Mouse (Mus musculus) heart, adult 2 months (tissue): ENCODE data around the gene Gm11937. TPM values are rescaled to one million over a fixed set of nuclear protein-coding genes. Genes with fewer than 3 reads are reported as not detected.
"Not testable (repeated sequence)": the region's sequence is repeated elsewhere in the genome, so short reads cannot be mapped to it uniquely, and the experiment has no call there.

Experiments used
- DNase-seq, 2 experiments: peaks; one replicate each; pipeline ENCODE4 v3.0.0; 2021
- H3K27ac ChIP-seq: fragments of 200-600 bp; 2 replicates; pipeline ENCODE4 v1.8.1; 2022
- H3K27me3 ChIP-seq: fragments of 200-500 bp; 2 replicates; pipeline ENCODE4 v1.6.1; 2012; ENCODE audit warnings: mild to moderate bottlenecking, low read length, inconsistent platforms, mixed read lengths; ENCODE audit not compliant: control insufficient read depth, insufficient read depth
- H3K36me3 ChIP-seq: fragments of 200-500 bp; 2 replicates; pipeline ENCODE4 v1.6.1; 2012; ENCODE audit warnings: low read length, inconsistent platforms; ENCODE audit not compliant: control insufficient read depth, insufficient read depth
- H3K4me1 ChIP-seq: fragments of 200-500 bp; 2 replicates; pipeline ENCODE4 v1.6.1; 2011; ENCODE audit warnings: low read length; ENCODE audit not compliant: control insufficient read depth, insufficient read depth
- H3K4me3 ChIP-seq: fragments of 200-600 bp; 2 replicates; pipeline ENCODE4 v1.8.1; 2022
- H3K79me2 ChIP-seq: fragments of 200-500 bp; replicated peaks from 2 replicates; pipeline ENCODE4 v1.6.1; 2012; ENCODE audit warnings: mild to moderate bottlenecking, inconsistent platforms, low read length, moderate library complexity, mixed read lengths; ENCODE audit not compliant: control insufficient read depth, insufficient read depth
- H3K9ac ChIP-seq: fragments of 200-500 bp; 2 replicates; pipeline ENCODE4 v1.6.1; 2012; ENCODE audit warnings: low read depth, mild to moderate bottlenecking, control low read depth, inconsistent platforms, low read length, mixed read lengths
- CTCF ChIP-seq: fragments of 200-600 bp; IDR thresholded peaks from 2 replicates; pipeline ENCODE4 v1.8.1; 2022; ENCODE audit warnings: antibody characterized with exemption, mild to moderate bottlenecking, moderate library complexity
- EP300 ChIP-seq: fragments of 200-500 bp; IDR thresholded peaks from 2 replicates; pipeline ENCODE4 v1.6.1; 2011; ENCODE audit warnings: low read depth, low read length, control low read depth; ENCODE audit not compliant: insufficient read depth
- POLR2A ChIP-seq: fragments of 200-500 bp; IDR thresholded peaks from 2 replicates; pipeline ENCODE4 v1.6.1; 2011; ENCODE audit warnings: mild to moderate bottlenecking, low read depth, low read length, control low read depth; ENCODE audit not compliant: insufficient read depth
- WGBS: fragments of 180-500 bp; shearing (Covaris S2); methylation state at CpG from one replicate; pipeline ENCODE4 v1.1.7; 2018; 5-methylcytosine and 5-hydroxymethylcytosine counted together
- intact Hi-C: fragments of 180-260 bp; cut with DNase I; formaldehyde crosslinking; loops from one replicate; pipeline ENCODE4 v1.15.1; 2025
- polyA plus RNA-seq: library from polyadenylated mRNA; depleted of rRNA; stranded (reverse); fragments of >200 nt; gene quantifications from 2 replicates; pipeline ENCODE4 v1.2.3, GENCODE M21; 2012
- total RNA-seq, 2 experiments: library from RNA; stranded (reverse); gene quantifications; 2 replicates each; pipeline ENCODE4 v1.2.3; 2021

Gm11937 gene
- total and polyA plus RNA-seq, 3 experiments: not detected

GRCm38 (mm10) chr11:99644351-99644750 lies 34.4 kb upstream of the Gm11937 start:
- DNase-seq: no peak
- 65% methylated on average over 3 of the region's 3 CpGs for WGBS
- Histone ChIP-seq H3K36me3 (no peaks in the 10 kb centered on the region), H3K9ac (no peak overlapping the region), H3K79me2 (no peaks in the 10 kb centered on the region), H3K4me3 (no peak overlapping the region), H3K27ac (no peak overlapping the region), H3K27me3 (no peaks in the 10 kb centered on the region; the same call in 1 of the 2 replicates), H3K4me1 (no peaks in the 10 kb centered on the region)
- intact Hi-C loops: no loop called here
- TF ChIP-seq CTCF (no peak), EP300 (no peak), POLR2A (no peak)

GRCm38 (mm10) chr11:99643635-99644139 lies 33.7 kb upstream of the Gm11937 start, which contains the start of gene Krtap4-7:
Krtap4-7 (minus strand) TSS chr11:99644089.
- WGBS: 75% methylated on average over 9 of the region's 9 CpGs
- H3K9ac ChIP-seq, H3K79me2 ChIP-seq, H3K36me3 ChIP-seq, H3K4me3 ChIP-seq, H3K27ac ChIP-seq, H3K27me3 ChIP-seq, H3K4me1 ChIP-seq, DNase-seq, intact Hi-C loops: not testable (repeated sequence)

GRCm38 (mm10) chr11:99640926-99641325 lies 30.9 kb upstream of the Gm11937 start:
- no peak for TF ChIP-seq CTCF
- no peak for TF ChIP-seq EP300
- no peak for TF ChIP-seq POLR2A
- H3K27me3 ChIP-seq: no peaks in the 10 kb centered on the region; the same call in 1 of the 2 replicates
- no peak overlapping the region for H3K4me3 ChIP-seq
- H3K27ac ChIP-seq: no peak overlapping the region
- WGBS: 7% methylated on average over 1 of the region's 1 CpGs
- intact Hi-C loops: no loop called here
- H3K36me3 ChIP-seq: no peaks in the 10 kb centered on the region
- H3K9ac ChIP-seq: no peak overlapping the region
- H3K79me2 ChIP-seq: no peaks in the 10 kb centered on the region
- no peak for DNase-seq
- no peaks in the 10 kb centered on the region for H3K4me1 ChIP-seq

- no peak overlapping the region for H3K4me3 ChIP-seq
- WGBS: 38% methylated on average over 1 of the region's 1 CpGs
- intact Hi-C loops: no loop called here
Measured at GRCm38 (mm10) chr11:99637086-99637485, 27.1 kb upstream of the Gm11937 start.

GRCm38 (mm10) chr11:99634653-99635134 lies 24.7 kb upstream of the Gm11937 start, which contains the start of gene Krtap4-2:
Krtap4-2 (minus strand) TSS chr11:99635084.
- Histone ChIP-seq H3K27ac (no peak within 1 kb of the TSS), H3K79me2 (no peaks in the 10 kb centered on the region), H3K9ac (no peak within 1 kb of the TSS), H3K4me3 (no peak within 1 kb of the TSS), H3K4me1 (no peaks in the 10 kb centered on the region), H3K27me3 (no peaks in the 10 kb centered on the region; the same call in 1 of the 2 replicates), H3K36me3 (no peaks in the 10 kb centered on the region)
- no peak for DNase-seq
- TF ChIP-seq CTCF (no peak), EP300 (no peak)
- 49% methylated on average over 8 of the region's 8 CpGs for WGBS
- intact Hi-C loops: no loop called here

More at GRCm38 (mm10) chr11:99637086-99637485, 27.1 kb upstream of the Gm11937 start:
- no peaks in the 10 kb centered on the region for H3K27me3 ChIP-seq
- TF ChIP-seq POLR2A: no peak
- no peak for TF ChIP-seq CTCF
- TF ChIP-seq EP300: no peak
- no peaks in the 10 kb centered on the region for H3K4me1 ChIP-seq
- no peaks in the 10 kb centered on the region for H3K79me2 ChIP-seq
- H3K27ac ChIP-seq: no peak overlapping the region
- DNase-seq: no peak
- no peaks in the 10 kb centered on the region for H3K36me3 ChIP-seq
- no peak overlapping the region for H3K9ac ChIP-seq

GRCm38 (mm10) chr11:99633293-99633692 lies 23.3 kb upstream of the Gm11937 start:
- H3K9ac ChIP-seq: no peak overlapping the region
- no peak for TF ChIP-seq EP300
- TF ChIP-seq POLR2A: no peak
- TF ChIP-seq CTCF: no peak
- WGBS: 68% methylated on average over 2 of the region's 2 CpGs
- DNase-seq: no peak
- H3K4me3 ChIP-seq: no peak overlapping the region
- no peak overlapping the region for H3K27ac ChIP-seq
- no peaks in the 10 kb centered on the region for H3K36me3 ChIP-seq
- no peaks in the 10 kb centered on the region; the same call in 1 of the 2 replicates for H3K27me3 ChIP-seq
- H3K4me1 ChIP-seq: no peaks in the 10 kb centered on the region
- H3K79me2 ChIP-seq: no peaks in the 10 kb centered on the region
- intact Hi-C loops: no loop called here
